Mouse (Mus musculus) frontal cortex, postnatal 25 days (tissue): ENCODE measurements around the gene Adam3.

Source experiments
- DNase-seq, 2 experiments: peaks; one replicate each; pipeline ENCODE4 v3.0.0; 2022; ENCODE audit warnings: low spot score in 2 of 2

Gene Adam3

GRCm38 (mm10) chr8:24725630-24726029 lies at the start of gene Adam3:
Adam3 (minus strand) TSS chr8:24725852.
- DNase-seq: no peak

GRCm38 (mm10) chr8:24724886-24725626 lies 596 bp downstream of the Adam3 start:
- no peak for DNase-seq
